Mouse (Mus musculus) heart, postnatal 36 days (tissue): ENCODE data around the gene Hsf5. TPM values are rescaled to one million over a fixed set of nuclear protein-coding genes. Genes with fewer than 3 reads are reported as not detected.

Experiments
- DNase-seq, 2 experiments: peaks; one replicate each; pipeline ENCODE4 v3.0.0; 2021 to 2022
- intact Hi-C: fragments of 180-260 bp; cut with DNase I; formaldehyde crosslinking; loops from one replicate; pipeline ENCODE4 v1.15.1; 2025
- total RNA-seq, 2 experiments: library from RNA; stranded (reverse); gene quantifications; 2 replicates each; pipeline ENCODE4 v1.2.3; 2021

The Hsf5 gene
- not detected for total RNA-seq

DNA sequence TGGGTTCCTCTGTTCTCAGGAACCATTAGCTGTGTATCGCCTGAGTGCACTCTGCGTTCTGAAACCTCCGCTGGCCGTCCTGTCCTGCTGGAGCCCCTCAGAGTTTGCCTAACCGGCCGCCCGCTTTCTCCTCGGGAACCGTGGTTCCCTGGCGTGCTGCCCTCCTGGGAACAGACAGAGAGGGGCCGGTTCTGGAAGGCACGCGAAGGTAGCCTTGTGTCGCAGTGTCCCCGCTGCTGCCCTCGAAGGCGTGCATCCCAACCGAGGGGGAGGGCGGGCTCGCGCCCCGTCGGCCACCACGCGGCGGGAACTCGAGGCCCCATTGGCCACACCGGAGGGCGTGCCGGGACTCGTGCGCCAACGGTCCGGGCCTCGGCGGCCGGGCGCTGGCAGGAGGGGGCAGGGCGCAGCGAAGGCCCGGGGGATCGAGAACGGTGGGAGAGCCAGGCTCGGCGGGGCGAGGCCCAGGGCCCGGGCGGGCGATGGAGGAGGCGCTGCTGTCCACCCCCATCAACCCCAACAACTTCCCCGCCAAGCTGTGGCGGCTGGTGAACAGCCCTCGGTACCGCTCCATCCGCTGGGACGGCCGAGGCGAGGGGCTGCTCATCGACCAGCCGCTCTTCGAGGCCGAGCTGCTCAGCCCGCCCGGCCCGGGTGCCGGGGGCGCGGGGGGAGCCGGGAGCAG lies at the start of gene Hsf5:
Hsf5 (plus strand) TSS at position 375 of the 685 bp plus-strand sequence.
- no peak for DNase-seq
- intact Hi-C loops = no loop called here

DNA sequence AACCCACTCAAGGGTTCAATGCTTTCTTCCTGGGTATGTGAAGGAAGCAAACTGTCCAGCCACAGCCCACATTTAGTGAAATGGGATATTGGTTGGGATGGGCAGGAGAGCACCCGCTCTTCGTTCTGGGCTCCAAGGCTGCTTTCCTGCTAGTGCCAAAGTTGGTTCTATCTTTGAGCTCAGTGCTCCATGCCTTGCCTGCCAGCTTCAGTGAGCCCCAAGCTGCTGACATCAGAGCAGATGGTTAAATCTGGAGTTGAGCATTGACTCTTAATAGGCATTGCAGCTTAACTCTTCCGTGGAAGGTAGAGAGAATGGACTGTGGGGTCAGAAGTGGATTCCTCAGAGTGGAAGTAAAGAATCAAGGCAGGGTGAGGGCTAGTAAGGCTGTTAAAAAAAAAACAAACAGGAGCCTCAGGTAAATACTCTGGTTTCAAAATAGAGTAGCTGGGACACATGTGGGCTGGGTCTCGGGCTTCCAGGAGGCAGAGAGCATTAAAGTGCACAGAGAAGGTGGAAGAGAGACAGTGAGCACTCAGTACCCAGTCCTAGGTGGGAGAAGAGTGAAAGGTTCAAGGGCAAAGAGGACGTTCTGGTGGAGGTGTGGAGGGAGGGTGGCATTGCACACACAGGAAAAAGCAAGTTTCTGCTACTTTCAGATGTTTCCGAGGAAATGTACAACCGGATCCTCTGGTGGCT lies 48.6 kb upstream of the Hsf5 start, which contains the start of gene Sept4:
Sept4 (plus strand) TSS at position 649 of the 699 bp plus-strand sequence.
- DNase-seq = no peak
- intact Hi-C loops = no loop called here

DNA sequence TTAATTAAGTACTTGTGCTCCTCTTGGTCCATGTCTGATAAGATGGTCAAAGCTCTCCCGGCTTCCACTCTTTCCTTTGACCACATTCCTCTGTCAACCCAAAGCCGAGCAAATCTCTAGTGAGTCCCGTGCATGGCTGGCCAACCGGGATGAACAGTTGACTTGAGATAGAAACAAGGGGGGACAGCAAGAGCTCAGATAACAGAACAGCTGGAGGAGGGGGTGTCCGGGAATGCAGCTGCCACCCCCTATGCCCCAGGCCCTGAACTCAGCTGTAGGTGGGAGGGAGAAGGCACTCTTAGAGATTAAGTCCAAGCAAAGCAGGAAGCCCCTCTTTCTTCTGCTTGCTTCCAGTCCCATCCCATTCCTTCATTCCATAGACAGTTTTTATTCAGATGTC lies 46.2 kb upstream of the Hsf5 start:
- intact Hi-C loops = no loop called here
- DNase-seq = no peak

DNA sequence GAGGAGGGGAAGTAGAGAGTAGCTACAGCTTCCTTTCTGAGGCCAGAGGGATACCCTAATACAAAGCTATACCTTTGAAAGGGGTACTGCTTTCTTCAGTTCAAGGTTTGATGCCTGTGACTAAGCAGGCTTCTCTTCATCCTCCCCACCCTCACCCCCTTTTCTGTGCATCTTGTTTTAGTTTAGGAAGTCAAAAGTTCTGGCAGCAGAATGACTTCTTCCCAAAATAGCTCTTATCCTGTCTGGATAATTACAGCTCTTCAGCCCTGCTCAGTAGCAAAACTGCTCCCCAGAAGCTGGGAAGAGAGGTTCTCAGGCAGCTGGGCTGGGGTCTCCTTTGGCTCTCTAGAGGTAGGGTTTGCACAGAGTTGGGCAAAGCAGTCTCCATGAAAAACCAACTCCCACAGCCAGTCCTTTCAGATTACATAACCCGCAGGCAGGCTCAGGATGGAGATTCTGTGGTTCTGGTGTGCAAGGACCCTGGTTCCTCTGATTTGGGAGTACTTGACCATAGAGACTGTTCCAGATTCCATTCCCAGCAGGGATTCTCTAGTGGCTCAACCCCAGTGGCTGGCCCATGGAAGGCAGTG lies 45.5 kb upstream of the Hsf5 start:
- DNase-seq = peak in 1 of 2 experiments; percentile 10
- intact Hi-C loops = no loop called here

DNA sequence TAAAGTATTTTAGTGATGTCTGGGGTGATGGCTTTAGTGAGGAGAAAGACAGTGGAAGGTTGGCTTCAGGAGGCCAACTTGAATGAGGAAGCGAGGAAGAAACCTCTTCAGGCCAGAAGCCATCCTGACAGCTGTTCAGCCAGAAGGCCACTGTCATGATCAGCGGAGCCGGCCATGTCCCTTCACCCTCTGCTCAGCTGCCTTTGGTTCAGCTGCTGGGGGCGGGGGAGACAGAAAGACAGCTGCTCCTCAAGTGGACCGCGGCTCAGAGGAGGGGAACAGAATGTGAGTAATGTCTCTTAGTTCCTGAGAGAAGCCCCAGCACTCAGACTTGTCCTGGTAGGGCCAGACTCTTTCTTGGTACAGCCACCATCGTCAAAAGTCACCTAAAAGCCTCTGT lies 43.2 kb upstream of the Hsf5 start:
- intact Hi-C loops = no loop called here
- DNase-seq = no peak

DNA sequence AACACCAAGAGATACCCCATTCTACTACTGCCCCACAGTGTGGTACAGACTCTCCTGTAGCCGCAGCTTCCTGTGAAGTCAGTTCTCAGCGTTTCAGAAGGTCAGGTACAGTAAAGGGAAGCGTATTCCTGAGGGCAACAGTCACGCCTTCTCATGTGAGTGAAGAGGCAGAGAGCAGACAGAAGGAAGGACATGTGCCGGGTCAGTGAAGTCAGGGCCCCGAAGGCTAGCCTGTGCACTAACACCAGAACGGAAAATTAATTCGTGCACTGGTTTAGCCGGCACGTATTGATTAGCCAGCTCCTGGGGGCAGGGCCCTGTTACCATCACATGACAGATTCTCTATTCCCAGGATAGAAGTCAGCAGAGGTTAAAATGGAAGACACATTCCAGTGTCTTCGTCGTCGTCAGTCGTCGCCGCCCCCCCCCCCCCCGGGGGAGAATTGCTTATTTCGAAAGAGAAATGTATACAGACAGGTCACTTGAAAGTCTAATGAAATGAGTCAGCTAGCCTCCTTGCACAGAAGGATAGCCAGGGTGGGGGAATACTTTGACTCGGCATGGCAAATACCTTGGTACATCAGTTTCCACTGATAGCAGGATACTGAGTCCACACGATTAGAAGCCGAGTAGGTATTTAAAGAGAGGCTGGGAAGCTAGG lies 42.3 kb upstream of the Hsf5 start:
- DNase-seq = no peak
- intact Hi-C loops = no loop called here

DNA sequence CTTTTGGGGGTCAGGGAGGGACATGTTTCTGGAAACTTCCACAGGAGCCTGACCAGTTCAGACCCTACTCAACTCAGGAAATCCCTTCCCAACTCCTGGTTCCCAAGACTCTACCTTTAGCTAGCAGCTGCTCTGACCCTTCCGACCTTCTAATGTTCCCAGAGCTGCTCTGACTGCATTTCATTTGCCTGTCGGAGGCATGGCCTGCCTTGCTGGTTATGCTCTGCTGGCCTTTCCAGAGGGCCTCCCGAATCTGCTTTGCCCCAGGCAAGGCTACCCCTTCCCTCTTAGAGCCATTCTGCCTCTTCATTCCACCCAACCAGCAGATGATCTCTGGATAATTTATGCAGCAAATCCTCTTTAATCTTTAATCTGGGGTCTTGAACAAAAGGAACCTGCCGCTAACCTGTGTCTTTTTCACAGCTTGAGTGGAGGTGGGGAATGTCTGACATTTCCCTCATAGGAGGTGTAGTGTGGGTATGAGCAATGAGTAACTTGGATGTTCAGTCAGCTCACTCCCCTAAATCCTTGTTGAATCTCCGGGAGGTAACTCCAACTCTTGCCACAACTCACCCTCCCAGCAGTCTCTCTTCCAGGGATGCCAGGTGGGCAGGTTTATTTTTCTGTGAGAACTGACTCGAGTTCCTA lies 39.2 kb upstream of the Hsf5 start:
- intact Hi-C loops = no loop called here
- DNase-seq = no peak

DNA sequence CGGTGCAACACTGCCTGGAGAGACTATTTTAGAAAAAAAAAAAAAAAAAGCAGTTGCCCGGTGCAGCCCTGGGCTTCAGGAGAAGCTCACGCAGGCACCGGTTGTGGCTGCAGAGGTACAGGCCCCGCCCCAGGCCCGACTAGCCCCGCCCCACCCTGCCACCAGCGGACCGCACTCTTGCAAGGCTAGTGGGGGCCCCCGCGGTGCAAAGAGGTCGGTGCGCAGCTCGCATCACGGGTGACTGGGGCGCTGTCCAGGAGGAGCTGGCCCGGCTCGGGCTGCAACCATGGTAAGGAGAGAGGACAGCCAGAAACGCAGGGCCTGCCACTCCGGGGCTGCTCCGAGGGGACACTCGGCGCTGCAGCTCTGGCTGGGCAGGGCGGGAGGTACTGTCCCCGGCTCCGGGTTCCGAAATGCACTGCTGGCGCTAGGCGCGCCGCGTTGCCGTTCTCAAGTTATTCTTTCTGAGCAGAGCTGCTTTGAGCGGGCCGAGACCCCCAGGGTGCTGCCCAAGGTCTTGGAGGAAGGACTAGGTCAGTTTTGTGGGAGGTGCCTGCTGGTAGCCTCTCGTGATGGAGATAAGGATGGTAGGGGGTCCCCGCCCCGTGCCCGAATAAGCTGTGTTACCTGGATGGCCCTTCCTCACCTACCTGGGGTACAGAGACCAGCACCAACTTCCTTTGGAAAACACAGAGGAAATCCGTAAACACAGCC lies 38.6 kb upstream of the Hsf5 start:
- DNase-seq = peak; percentile 74 to 75
- intact Hi-C loops = no loop called here

DNA sequence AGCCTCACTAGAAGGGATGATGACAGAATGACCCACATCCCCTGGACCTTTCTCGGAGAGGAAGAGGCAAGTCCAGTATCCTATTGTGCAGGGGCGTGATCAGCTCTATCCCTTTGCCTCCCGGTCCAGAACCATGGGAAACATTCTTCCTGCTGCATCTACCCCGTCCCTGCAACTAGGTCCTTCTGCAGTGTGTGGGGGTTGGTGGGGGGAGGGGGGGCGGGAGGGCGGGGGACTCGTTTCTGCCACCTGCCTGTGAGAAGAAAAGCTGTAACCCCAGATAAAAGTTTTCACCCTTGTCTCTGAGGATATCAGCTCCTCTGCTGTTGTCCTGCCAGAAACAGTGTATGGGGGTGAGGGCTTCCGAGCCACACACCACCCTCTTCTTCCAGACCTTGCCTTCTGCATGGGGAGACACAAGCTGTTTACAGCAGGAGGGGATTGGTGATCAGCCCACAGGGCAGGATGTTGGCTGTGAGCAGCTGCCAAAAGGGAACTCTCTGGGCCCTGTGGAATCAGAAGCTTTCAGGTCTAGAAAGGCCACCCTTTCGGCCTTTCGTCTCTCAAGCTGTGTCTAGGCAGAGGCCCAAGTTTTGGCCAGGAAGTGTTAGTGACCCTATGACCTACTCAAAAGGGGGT lies 37.9 kb upstream of the Hsf5 start:
- peak; percentile 40 to 56 for DNase-seq
- intact Hi-C loops = no loop called here

DNA sequence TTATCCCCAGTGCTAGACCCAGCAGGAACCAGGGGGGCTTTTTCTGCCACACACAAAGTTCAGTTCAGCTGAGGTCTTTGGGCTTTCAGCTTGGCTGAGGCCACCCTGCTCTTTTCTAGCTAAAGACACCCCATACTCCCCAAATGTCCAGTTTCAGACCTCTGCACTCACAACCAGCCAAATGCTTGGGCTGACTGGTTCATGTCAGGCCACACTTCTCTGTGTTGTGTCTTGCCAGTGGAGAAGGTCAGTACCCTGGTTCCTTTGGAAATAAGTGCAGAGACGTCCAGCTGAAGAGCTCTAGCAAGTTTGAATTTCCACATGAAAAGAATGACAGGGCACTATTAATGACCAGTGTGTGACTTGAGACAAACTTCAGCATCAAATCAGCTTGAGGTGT lies 37.3 kb upstream of the Hsf5 start:
- no peak for DNase-seq
- intact Hi-C loops = no loop called here

DNA sequence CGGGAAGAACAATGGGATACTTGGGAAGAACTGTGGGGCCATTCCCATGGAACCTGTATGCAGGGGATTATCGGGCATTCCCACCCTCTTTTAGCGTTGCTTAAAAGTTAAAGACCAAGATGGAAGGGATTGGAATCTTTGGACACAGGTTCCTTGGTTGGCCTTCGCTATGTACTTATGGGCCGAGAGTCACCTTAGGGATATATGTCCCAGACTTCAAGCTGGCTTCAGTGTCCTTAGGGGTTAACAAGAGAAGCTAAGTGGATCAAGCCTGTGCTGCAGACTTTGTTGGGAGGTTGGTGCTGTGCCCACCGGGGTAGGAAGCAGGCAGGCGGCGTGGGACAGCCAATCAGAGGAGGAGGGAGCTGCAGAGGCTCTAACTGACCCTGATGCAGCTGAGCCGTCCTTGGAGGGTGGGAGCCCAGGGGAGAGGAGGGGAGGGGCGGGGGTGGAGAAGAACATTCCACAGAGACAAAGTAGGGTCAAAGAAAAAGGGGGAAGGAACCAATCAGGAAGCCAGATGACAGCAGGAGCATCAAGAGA lies 36.4 kb upstream of the Hsf5 start:
- intact Hi-C loops = no loop called here
- no peak for DNase-seq

DNA sequence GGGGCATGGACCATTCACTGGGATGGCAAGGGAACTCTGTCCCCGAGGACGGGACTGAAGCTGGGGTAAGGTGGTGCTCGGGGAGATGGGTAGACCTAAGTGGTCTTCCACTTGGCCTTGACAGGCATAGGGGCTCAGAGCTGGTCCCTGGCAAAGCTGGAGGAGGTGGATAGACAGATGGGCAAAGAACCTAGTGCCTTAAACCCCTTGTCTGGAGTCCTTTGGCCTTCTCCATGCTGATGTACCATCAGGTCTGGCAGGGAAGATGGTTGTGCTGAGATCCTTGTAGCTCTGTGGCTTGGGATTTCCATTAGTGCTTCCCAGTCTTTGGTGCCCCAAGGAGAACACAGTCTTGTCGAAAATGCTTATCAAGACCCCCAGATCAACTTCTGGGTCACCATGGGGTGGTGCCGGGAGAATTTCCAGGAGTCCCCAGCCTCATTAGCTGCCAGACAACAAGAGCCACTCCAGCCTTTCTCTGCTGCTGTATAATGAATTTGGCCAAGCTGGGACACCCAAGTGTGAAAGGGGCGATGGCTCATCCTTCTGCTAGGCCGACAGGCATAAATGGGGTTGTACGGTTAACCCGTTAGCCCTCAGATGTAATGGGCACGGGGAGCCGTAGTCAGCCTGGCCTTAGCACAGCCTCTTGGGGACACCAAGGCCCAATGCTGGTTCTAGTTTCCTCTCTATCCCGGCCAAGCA lies 35.7 kb upstream of the Hsf5 start:
- DNase-seq = no peak

DNA sequence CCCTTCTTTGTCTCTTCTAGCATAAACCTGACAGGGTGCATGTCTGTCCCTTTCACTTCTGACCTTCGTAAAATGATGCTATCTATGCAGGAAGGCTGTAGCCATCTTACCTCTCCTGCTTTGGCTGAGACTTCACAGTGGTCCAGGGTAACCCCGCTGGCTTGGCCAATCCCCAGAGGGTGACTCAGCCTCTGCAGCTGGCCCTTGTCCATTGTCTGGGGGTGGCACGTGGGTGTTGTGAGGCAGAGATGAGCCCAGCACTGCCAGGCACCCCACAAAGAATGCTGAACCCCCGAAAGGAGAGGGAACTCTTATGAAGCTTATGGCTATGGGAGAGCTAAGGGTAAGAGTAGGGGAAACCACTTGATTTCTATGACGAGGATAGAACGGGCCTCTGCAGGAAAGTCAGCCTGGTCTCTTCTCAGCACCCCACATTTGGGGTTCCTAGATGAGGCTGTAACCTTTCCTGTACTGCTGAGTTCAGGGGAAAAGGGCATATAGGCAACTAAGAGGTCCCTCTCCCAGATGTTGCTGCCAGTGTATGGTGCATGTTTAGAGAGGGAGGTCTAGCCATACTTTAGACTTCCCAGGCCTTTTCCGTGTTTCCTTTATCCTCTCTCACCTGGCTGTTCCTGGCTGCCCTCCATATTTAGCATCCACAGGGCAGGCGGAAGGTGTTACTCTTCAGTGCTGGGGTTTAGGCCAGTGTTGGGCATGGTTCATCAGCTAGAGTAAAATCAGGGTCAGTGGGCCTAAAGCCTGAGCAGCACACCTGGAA lies 34.8 kb upstream of the Hsf5 start:
- DNase-seq = no peak
- intact Hi-C loops = no loop called here

More for the DNA sequence above, 35.7 kb upstream of the Hsf5 start:
- intact Hi-C loops = no loop called here

DNA sequence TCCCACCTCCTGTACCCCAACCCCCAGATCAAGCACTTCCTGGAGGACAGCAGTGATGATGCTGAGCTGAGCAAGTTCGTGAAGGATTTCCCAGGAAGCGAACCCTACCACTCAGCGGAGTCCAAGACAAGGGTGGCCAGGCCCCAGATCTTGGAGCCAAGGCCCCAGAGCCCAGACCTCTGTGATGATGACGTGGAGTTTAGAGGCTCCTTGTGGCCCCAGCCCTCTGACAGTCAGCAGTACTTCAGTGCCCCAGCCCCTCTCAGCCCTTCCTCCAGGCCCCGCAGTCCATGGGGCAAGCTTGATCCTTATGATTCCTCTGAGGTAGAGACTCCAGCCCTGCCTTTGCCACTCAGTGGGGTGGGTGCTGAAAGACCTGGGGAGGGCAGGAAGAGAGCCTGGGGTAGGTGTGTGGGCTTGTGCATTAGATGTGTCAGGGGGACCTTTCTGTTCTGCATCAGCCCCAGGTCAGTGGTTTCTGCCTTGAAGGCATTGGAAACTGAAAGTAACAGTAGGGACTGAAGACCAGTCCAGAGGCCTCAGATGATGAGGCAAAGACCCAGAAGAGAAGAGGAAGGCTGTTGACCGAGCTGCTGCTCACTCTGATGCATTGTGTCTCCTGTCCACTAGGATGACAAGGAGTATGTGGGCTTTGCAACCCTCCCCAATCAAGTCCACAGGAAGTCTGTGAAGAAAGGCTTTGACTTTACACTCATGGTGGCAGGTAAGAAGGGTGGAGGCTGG lies 33.5 kb upstream of the Hsf5 start:
- intact Hi-C loops = no loop called here
- no peak for DNase-seq

DNA sequence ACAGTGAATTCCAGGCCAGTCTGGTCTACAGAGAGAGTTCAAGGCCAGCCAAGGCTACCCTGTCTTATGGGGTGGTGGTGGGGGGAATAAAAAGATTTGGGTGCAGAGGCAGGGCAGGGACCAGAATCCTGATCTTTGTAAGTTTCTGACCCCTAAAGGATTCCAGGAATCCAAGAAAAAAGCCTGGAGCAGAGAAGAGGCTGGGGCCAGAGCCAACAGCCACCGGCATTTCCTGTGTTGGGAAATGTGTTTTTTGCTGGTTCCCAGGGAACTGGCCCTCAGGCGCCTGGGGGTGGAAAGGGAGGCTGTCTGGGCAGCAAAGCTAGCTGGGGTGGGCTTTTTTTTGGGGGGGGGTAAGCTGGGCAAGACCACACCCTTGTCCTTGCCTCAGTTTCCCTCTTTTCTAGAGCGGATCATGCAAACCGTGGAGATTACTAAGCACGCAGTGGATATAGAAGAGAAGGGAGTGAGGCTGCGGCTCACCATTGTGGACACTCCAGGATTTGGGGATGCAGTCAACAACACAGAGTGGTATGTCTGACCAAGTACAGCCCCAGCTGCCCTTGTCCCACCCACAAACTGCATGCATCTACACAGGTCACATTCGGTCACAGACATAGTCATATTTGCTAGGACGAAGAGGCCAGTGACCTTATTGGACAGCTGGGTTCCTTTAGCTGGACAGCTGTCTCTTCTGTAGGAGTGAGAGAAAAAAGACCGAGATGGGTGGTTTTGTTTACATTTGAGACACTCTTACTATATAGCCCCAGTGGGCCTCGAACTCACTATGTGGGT lies 32.1 kb upstream of the Hsf5 start:
- intact Hi-C loops = no loop called here
- DNase-seq = peak; percentile 65 to 67

DNA sequence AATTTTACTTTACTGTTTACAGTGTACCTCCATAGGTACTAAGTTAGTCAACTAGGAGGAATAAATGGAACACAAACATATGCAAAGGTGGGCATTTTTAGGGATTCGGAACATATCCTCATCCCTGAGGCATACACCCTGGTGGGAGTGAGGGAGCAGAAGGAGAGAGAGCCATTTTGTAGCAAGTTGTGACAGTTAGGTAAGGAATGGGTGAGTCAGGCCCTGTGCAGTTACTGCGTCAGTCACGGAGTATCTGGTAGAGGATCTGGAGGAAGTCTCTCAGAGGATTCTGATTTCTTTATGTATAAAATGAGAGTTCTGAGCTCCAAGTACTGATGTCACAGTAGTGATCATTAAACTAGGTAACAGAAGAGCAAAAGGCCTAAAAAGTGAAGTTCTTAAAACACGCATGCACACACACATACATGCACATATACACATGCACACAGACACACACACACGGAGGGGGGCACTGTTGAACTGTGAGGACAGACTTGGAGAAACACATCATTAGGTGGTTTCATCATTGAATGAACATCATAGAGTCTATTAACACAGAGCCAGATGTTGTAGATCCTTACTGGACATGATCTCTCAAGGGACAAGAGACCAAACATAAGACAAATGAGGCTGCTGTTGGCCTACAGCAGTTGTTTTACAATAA lies 29.6 kb upstream of the Hsf5 start:
- DNase-seq = no peak
- intact Hi-C loops = no loop called here
